Mouse (Mus musculus) neural tube, embryonic 15.5 days (tissue): ENCODE results near the gene Zswim9. TPM values are rescaled to one million over a fixed set of nuclear protein-coding genes. Genes with fewer than 3 reads are reported as not detected.
A peak's percentile ranks its signal among the peaks of the same experiment; 100 is the strongest.
"Not testable (repeated sequence)": the region's sequence is repeated elsewhere in the genome, so short reads cannot be mapped to it uniquely, and the experiment has no call there.

Source experiments
- ATAC-seq: fragments of 200-750 bp; cut with Nextera tagmentation; 2 replicates; pipeline ENCODE4 v1.8.0; 2017; ENCODE audit warnings: mild to moderate bottlenecking, moderate TSS enrichment, moderate library complexity; ENCODE audit not compliant: low FRiP score
- H3K27ac ChIP-seq: fragments of 300-500 bp; sonication (generic); replicated peaks from 2 replicates; pipeline ENCODE4 v1.5.1; 2015; ENCODE audit warnings: mild to moderate bottlenecking, inconsistent platforms
- H3K27me3 ChIP-seq: fragments of 300-500 bp; sonication (generic); replicated peaks from 2 replicates; pipeline ENCODE4 v1.6.1; 2015; ENCODE audit warnings: inconsistent platforms
- H3K36me3 ChIP-seq: fragments of 300-500 bp; sonication (generic); 2 replicates; pipeline ENCODE4 v1.6.1; 2015; ENCODE audit warnings: inconsistent platforms
- H3K4me1 ChIP-seq: fragments of 300-500 bp; sonication (generic); 2 replicates; pipeline ENCODE4 v1.6.1; 2015; ENCODE audit warnings: inconsistent platforms
- H3K4me2 ChIP-seq: fragments of 300-500 bp; sonication (generic); 2 replicates; pipeline ENCODE4 v1.6.1; 2015; ENCODE audit warnings: inconsistent platforms, mild to moderate bottlenecking, moderate library complexity
- H3K4me3 ChIP-seq: fragments of 300-500 bp; sonication (generic); replicated peaks from 2 replicates; pipeline ENCODE4 v1.5.1; 2015; ENCODE audit warnings: mild to moderate bottlenecking, inconsistent platforms
- H3K9ac ChIP-seq: fragments of 300-500 bp; sonication (generic); replicated peaks from 2 replicates; pipeline ENCODE4 v1.6.1; 2015; ENCODE audit warnings: mild to moderate bottlenecking, inconsistent platforms
- H3K9me3 ChIP-seq: fragments of 300-500 bp; sonication (generic); replicated peaks from 2 replicates; pipeline ENCODE4 v1.6.1; 2016; ENCODE audit warnings: inconsistent platforms
- WGBS: fragments of 180-500 bp; shearing (Covaris S2); methylation state at CpG from one replicate; pipeline ENCODE4 v1.1.7; 2015; ENCODE audit warnings: mixed read lengths; 5-methylcytosine and 5-hydroxymethylcytosine counted together
- polyA plus RNA-seq: library from polyadenylated mRNA; unstranded; fragments of >200 nt; fragmentation: Nextera tagmentation; extraction: Ambion mirVana; gene quantifications from 2 replicates; pipeline ENCODE4 v1.2.1, GENCODE M21; 2015

Gene Zswim9
- polyA plus RNA-seq, 1 experiment from 2014 or later: 9.6 TPM

GRCm38 (mm10) chr7:13295256-13295655, 16.7 kb upstream of the Zswim9 start:
- Histone ChIP-seq H3K4me3 (no peak overlapping the region), H3K36me3 (peaks cover 79% of the 10 kb centered on the region)
- WGBS: 95% methylated on average over 7 of the region's 7 CpGs

GRCm38 (mm10) chr7:13293878-13294855, 15.6 kb upstream of the Zswim9 start:
- H3K9me3 ChIP-seq: no peaks in the 10 kb centered on the region
- no peak overlapping the region for H3K4me2 ChIP-seq
- no peak overlapping the region for H3K9ac ChIP-seq
- no peak for ATAC-seq
- no peak overlapping the region for H3K27ac ChIP-seq
- H3K4me3 ChIP-seq: no peak overlapping the region
- peaks cover 78% of the 10 kb centered on the region for H3K36me3 ChIP-seq
- no peaks in the 10 kb centered on the region for H3K4me1 ChIP-seq
- no peaks in the 10 kb centered on the region for H3K27me3 ChIP-seq
- 90% methylated on average over 11 of the region's 11 CpGs for WGBS

More at GRCm38 (mm10) chr7:13295256-13295655, 16.7 kb upstream of the Zswim9 start:
- H3K9ac ChIP-seq: no peak overlapping the region
- H3K27ac ChIP-seq: no peak overlapping the region
- H3K4me2 ChIP-seq: no peak overlapping the region
- no peaks in the 10 kb centered on the region for H3K9me3 ChIP-seq
- ATAC-seq: no peak
- no peaks in the 10 kb centered on the region for H3K4me1 ChIP-seq
- H3K27me3 ChIP-seq: no peaks in the 10 kb centered on the region

GRCm38 (mm10) chr7:13291370-13291769, 12.8 kb upstream of the Zswim9 start:
- ATAC-seq: no peak
- H3K4me3 ChIP-seq: no peak overlapping the region
- H3K4me1 ChIP-seq: no peaks in the 10 kb centered on the region
- no peak overlapping the region for H3K27ac ChIP-seq
- H3K4me2 ChIP-seq: no peak overlapping the region
- no peaks in the 10 kb centered on the region for H3K9me3 ChIP-seq
- peaks cover 73% of the 10 kb centered on the region for H3K36me3 ChIP-seq
- WGBS: 85% methylated on average over 2 of the region's 2 CpGs
- H3K9ac ChIP-seq: no peak overlapping the region
- H3K27me3 ChIP-seq: no peaks in the 10 kb centered on the region

GRCm38 (mm10) chr7:13290041-13290675, 11.6 kb upstream of the Zswim9 start:
- Histone ChIP-seq H3K27ac (no peak overlapping the region), H3K27me3 (no peaks in the 10 kb centered on the region), H3K4me2 (no peak overlapping the region), H3K9me3 (no peaks in the 10 kb centered on the region), H3K4me1 (no peaks in the 10 kb centered on the region), H3K36me3 (peaks cover 72% of the 10 kb centered on the region), H3K4me3 (no peak overlapping the region), H3K9ac (no peak overlapping the region)
- WGBS: 88% methylated on average over 1 of the region's 1 CpGs
- no peak for ATAC-seq

DNA sequence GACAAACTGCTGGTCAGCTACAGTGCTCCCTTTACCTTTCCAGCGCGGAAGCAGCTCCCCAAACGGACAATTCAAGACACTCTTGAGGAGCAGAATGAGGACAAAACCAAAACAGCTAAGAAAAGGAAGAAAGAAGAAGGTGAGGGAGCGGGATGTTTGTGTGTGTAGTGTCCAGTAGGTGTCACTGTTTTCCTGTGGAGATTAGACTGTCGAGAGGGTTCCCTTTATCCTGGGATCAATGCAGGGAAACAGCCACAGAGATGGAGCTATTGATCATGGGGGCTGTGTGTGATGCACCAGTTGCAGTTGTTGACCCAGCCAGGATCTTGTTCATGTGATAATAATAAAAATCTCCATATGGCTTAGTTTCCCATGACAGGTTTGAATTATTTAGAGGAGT, 10.1 kb upstream of the Zswim9 start:
- ATAC-seq: peak; percentile 76
- Histone ChIP-seq H3K9me3 (no peaks in the 10 kb centered on the region), H3K4me3 (no peak overlapping the region), H3K27me3 (no peaks in the 10 kb centered on the region), H3K4me2 (no peak overlapping the region), H3K36me3 (peaks cover 68% of the 10 kb centered on the region), H3K27ac (no peak overlapping the region), H3K9ac (no peak overlapping the region), H3K4me1 (no peaks in the 10 kb centered on the region)
- WGBS: 49% methylated on average over 5 of the region's 5 CpGs

- not testable (repeated sequence) for H3K27me3 ChIP-seq, H3K9me3 ChIP-seq, H3K4me1 ChIP-seq
- peak; percentile 65 for ATAC-seq
- 0% methylated on average over 14 of the region's 29 CpGs for WGBS
- Histone ChIP-seq H3K27ac (peak overlapping the region; percentile 95), H3K4me3 (peak overlapping the region; percentile 78), H3K36me3 (peaks cover 36% of the 10 kb centered on the region), H3K9ac (peak overlapping the region; percentile 75; the same call in 1 of the 2 replicates), H3K4me2 (peak overlapping the region; percentile 67)
Measured at GRCm38 (mm10) chr7:13278957-13279356, 436 bp upstream of the Zswim9 start.

GRCm38 (mm10) chr7:13277833-13278232, 688 bp downstream of the Zswim9 start:
- WGBS: 23% methylated on average over 2 of the region's 2 CpGs
- H3K27ac ChIP-seq: peak overlapping the region; percentile 95
- peaks cover 8% of the 10 kb centered on the region; the same call in 1 of the 2 replicates for H3K4me1 ChIP-seq
- no peaks in the 10 kb centered on the region for H3K27me3 ChIP-seq
- no peak; the same call in 1 of the 2 replicates for ATAC-seq
- H3K4me3 ChIP-seq: peak overlapping the region; percentile 78
- H3K4me2 ChIP-seq: peak overlapping the region; percentile 67
- no peaks in the 10 kb centered on the region for H3K9me3 ChIP-seq
- peak overlapping the region; percentile 75 for H3K9ac ChIP-seq
- peaks cover 40% of the 10 kb centered on the region for H3K36me3 ChIP-seq

DNA sequence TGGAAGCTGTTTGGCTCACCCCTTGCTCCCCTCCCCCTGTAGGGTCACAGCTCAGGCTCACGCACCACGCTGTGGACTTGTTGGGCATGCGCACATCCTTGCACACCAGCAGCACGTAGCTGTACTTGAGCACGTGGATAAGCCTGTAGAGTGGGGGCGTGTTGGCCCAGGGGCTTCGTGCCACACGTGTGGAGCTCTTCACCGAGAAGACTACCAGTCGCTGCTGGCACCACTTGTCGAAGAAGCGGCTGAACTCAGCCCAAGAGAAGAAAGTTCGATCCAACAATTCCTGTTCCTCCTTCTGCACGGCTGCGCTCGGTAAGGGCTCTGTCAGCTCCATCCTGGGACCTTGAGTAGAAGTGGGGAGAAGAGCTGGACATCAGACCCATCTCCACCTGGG, 1.4 kb downstream of the Zswim9 start, which contains the start of gene Lig1:
Gene Lig1 (plus strand): TSS at position 203 of the 400 bp plus-strand sequence.
- H3K27ac ChIP-seq: peak within 1 kb of the TSS; percentile 95
- no peaks in the 10 kb centered on the region for H3K9me3 ChIP-seq
- peaks cover 8% of the 10 kb centered on the region; the same call in 1 of the 2 replicates for H3K4me1 ChIP-seq
- 96% methylated on average over 16 of the region's 16 CpGs for WGBS
- peaks cover 36% of the 10 kb centered on the region for H3K36me3 ChIP-seq
- H3K27me3 ChIP-seq: no peaks in the 10 kb centered on the region
- H3K4me3 ChIP-seq: peak within 1 kb of the TSS; percentile 78
- H3K4me2 ChIP-seq: peak within 1 kb of the TSS; percentile 67
- peak within 1 kb of the TSS; percentile 75 for H3K9ac ChIP-seq
- no peak for ATAC-seq

DNA sequence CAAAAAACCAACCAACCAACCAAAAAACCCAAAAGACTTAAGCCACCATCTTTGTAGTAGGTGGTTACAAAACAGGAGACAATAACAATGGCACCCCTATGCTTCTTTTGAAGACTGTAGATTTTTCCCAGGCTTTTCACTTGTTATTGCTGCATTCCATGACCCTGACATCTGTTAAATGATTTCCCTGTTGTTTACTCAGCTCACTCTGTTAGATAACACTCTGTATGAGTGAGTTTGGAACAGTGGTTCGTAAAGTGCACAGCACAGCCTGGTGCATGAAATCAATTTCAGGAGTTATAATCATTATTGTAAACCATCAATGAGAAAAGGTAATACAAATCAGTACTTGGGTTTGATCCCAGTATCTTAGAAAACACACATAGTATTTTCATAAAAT, 6.8 kb downstream of the Zswim9 start:
- ATAC-seq: no peak
- H3K4me1 ChIP-seq: no peaks in the 10 kb centered on the region
- H3K9ac ChIP-seq: no peak overlapping the region
- no peaks in the 10 kb centered on the region for H3K9me3 ChIP-seq
- no peak overlapping the region for H3K4me3 ChIP-seq
- H3K27me3 ChIP-seq: no peaks in the 10 kb centered on the region
- 84% methylated on average over 1 of the region's 1 CpGs for WGBS
- peaks cover 28% of the 10 kb centered on the region for H3K36me3 ChIP-seq
- no peak overlapping the region for H3K27ac ChIP-seq
- no peak overlapping the region for H3K4me2 ChIP-seq

GRCm38 (mm10) chr7:13269394-13269793, 9.1 kb downstream of the Zswim9 start:
- H3K36me3 ChIP-seq: peaks cover 7% of the 10 kb centered on the region
- no peak overlapping the region for H3K4me2 ChIP-seq
- no peak overlapping the region for H3K4me3 ChIP-seq
- H3K9ac ChIP-seq: no peak overlapping the region
- H3K27me3 ChIP-seq: no peaks in the 10 kb centered on the region
- H3K27ac ChIP-seq: no peak overlapping the region
- H3K4me1 ChIP-seq: peaks cover 3% of the 10 kb centered on the region; the same call in 1 of the 2 replicates
- ATAC-seq: no peak
- WGBS: 74% methylated on average over 11 of the region's 11 CpGs
- no peaks in the 10 kb centered on the region for H3K9me3 ChIP-seq

- Histone ChIP-seq H3K4me3 (no peak overlapping the region), H3K9ac (no peak overlapping the region), H3K36me3 (peaks cover 2% of the 10 kb centered on the region; the same call in 1 of the 2 replicates), H3K27me3 (no peaks in the 10 kb centered on the region), H3K9me3 (no peaks in the 10 kb centered on the region), H3K4me2 (no peak overlapping the region), H3K4me1 (peaks cover 3% of the 10 kb centered on the region; the same call in 1 of the 2 replicates), H3K27ac (no peak overlapping the region)
- 92% methylated on average over 4 of the region's 4 CpGs for WGBS
- no peak for ATAC-seq
Measured at GRCm38 (mm10) chr7:13268749-13269260, 9.7 kb downstream of the Zswim9 start.
